Mouse (Mus musculus) monocyte, adult 5-6 weeks (primary cell): Measurements from ENCODE around the gene Ptprs. TPM values are rescaled to one million over a fixed set of nuclear protein-coding genes. Genes with fewer than 3 reads are reported as not detected.
A peak's percentile ranks its signal among the peaks of the same experiment; 100 is the strongest.

Source experiments
- ATAC-seq: fragments of 153-309, 156-312 bp; replicated peaks from 2 replicates; pipeline ENCODE4 v1.8.0; 2017; ENCODE audit warnings: mild to moderate bottlenecking; ENCODE audit not compliant: low TSS enrichment, insufficient number of reproducible peaks, severe bottlenecking, poor library complexity, low FRiP score
- total RNA-seq: library from RNA; stranded (forward); fragments of 200-1000, 200-491, 200-594 nt; gene quantifications from 3 replicates; pipeline ENCODE4 v1.2.3, GENCODE M21; 2017

The Ptprs gene
- total RNA-seq, 1 experiment from 2014 or later = 40.8 TPM

DNA sequence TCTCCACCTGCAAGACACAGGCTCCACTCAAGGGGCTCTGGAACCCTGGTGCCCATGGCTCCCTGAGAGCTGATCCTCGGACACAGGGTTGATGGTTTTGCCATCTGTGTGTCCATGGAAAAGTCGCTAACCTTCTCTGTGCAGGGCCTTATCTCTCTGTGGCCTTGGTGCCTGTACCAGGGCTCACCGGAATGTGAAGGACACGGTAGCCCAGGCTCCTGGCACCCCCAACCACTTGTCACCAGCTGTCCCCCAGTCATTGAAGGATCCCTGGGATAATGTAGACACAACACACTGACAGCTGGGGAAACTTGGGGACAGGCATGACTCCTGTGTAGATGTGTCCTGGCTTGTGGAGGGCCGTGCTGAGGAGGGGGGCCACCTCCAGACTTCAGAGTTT, 5.1 kb downstream of the Ptprs start:
- no peak for ATAC-seq

DNA sequence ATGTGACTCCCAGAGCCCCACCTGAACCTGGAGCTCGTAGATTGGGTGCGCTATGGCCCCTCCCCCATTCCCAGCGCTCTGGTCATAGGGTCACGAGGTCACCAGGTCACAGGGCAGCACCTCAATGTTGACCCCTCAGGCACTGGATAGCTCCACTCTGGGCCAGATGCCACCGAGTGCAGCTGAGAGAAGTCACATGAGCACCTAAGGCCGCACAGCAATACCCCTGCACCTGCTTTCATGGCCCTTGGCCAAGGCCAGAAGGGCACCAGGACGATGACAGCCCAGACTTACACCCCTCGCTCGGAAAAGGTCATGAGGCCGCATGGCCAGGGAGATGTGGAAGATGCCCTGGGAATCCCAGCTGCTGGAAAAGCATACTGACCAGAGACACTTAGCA, 5.7 kb downstream of the Ptprs start:
- no peak for ATAC-seq

DNA sequence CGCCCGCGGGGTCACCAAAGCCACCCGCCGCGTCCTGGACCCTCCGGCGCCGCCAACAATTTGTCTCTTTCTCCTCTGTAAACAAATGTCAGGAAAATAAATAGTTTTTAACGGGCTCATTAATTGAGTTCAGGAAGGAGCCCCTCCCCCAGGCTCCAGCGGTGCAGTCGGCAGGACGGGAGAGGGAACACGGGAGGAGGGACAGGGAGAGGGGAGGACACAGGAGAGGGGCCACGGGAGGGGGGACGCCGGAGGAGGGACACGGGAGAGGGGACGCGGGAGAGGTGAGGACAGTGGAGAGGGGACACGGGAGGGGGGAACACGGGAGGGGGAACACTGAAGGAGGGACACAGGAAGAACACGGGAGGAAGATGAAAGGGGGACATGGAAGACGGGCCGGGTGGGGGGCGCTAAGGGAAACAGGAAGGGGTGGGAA, 6.3 kb downstream of the Ptprs start:
- no peak for ATAC-seq

DNA sequence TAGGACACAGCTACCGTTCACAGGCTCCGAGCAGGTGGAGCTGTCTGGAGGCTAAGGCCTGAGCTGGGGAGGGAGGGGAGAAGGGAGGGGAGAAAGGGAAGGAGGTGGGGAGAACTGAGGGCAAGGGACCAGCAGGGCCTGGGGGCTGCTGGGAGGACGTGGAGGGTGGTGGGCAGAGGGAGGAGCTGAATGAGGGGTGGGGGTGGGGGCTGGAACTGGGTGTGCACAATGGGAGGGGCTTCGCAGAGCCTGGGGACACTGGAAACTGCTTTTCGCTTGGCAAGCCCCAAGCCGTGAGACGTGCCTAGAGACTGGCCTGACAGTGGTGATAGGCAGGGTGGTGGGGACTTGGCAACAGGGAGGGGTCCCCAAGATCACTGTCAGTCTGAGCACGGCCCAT, 7.0 kb downstream of the Ptprs start:
- no peak for ATAC-seq

DNA sequence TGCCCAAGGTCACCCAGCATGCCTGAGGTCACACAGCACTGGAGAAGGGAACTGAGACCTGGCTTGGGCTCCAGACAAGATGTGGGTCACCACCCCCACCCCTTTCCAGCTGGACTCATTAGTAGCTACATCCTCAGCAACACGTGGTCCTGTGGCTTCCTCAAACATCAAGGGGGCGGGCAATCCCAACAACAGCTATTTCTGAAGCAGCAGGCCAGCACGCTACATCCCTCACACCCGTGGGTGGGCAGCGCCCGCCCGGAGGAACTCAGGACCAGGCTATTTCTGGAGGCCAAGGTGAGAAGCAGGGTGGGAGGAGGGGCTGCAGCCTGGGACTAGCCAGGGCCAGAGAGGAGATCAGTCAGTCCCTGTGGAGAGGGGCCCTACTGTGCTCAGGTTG, 7.4 kb downstream of the Ptprs start:
- no peak for ATAC-seq

DNA sequence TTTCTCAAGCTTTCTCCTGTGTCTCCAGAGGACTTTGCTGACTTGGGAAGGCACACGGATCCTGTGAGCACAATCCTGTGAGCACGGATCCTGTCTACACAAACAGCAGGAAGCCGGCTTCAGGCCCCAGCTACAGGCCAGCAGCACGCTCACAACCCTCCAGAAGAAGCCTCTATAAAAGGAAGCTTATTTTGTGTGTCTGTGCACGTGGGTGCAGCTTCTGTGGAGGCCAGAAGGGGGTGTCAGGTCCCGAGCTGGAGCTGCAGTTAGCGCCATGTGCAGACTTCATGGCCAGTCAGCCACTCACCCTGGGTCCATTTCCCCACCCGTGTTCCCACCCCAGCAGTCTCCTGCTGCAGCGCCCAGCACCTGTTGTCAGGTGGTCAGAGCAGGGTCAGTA, 7.9 kb downstream of the Ptprs start:
- ATAC-seq = no peak

DNA sequence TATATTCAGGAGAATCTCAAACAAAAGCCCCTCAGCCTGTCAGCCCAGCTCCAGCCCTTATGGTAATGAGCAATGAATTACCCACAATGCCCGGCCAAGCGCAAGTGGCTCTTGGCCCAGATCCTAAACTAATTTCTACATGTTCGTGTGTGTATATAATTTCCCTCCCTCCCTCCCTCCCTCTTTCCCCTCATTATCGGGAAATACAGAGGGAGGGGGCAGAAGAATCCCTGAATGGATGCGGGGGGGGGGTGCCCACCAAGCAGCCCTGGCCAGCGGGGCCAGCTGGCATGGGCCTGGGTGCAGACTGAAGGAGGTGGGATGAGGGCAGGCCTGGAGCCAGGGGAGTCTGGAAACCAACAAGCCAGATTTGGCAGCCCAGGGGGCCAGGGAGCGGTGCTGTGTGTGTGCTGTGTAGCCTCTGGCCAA, 8.8 kb downstream of the Ptprs start:
- ATAC-seq = no peak

DNA sequence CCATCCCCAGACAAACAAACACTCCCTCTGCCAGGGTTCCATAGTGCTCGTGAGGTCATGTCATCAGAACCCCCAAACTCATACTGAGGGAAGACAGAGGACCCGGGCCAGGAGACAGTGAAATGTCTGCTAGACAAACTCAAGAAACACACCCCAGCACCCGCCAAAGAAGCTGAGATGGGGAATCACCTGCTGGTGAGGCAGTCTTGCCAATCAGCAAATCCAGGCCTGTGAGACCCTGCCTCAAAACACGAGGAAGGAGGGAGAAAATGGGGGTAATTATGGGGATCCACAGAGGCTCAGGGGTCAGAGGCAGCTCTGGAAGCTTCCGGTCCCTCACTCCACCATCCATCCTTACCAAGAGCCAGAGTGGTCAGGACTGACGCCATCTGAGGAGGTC, 9.5 kb downstream of the Ptprs start:
- no peak for ATAC-seq

DNA sequence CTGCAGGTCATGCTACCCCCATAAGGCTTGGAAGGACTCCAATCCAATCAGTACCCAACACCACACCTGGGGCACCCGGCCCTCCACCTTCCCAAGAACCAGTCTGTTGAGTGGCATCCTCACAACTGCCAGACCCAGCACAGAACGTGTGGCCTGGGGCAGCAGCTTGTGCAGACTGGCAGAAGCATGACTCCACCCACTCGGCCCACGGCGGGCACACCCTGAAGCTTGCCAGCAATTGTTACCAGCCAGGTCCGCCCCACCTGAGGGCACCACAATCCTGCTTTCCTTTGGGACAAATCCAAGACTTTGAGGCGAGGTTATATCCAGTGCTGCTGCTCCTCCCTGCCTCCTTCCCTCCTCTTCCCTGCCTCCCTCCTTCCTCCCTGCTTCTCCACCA, 11.5 kb downstream of the Ptprs start:
- ATAC-seq = no peak

DNA sequence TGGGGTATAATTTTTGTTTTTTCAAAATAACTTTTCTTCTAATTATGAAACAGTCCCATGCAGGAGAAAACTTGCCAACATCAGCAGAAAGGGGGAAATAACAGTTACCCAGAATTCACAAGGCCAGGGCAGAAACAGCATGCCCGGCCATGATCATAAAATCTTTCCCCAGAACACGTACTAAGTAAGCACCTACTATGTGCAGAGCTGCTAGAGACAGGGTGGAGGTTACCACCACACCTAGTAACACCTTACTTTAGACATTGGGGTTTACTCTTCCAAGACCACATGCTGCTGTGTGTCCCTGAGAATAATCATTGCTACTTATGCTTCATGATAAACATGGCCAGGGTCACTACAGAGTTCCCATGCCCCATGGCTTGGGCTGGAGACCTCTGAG, 11.9 kb downstream of the Ptprs start:
- no peak for ATAC-seq

DNA sequence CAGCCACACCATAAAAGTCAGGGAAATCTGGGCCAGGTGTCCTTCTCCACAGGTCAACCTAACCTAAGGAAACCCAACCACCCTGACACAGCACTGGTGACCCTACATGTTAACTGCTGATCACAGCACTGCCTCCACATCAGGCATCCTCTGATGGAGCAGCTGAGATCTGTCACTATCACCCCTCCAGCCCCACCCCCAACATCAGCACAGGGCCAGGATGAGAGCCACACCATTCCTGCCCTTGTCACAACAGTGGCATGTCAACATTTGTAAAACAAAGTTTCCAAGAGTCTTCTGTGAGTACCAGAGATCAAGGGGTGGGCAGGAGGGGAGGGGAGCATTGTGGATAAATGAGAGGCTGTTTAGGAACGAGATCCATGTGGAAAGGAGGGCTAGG, 12.8 kb downstream of the Ptprs start:
- no peak for ATAC-seq

DNA sequence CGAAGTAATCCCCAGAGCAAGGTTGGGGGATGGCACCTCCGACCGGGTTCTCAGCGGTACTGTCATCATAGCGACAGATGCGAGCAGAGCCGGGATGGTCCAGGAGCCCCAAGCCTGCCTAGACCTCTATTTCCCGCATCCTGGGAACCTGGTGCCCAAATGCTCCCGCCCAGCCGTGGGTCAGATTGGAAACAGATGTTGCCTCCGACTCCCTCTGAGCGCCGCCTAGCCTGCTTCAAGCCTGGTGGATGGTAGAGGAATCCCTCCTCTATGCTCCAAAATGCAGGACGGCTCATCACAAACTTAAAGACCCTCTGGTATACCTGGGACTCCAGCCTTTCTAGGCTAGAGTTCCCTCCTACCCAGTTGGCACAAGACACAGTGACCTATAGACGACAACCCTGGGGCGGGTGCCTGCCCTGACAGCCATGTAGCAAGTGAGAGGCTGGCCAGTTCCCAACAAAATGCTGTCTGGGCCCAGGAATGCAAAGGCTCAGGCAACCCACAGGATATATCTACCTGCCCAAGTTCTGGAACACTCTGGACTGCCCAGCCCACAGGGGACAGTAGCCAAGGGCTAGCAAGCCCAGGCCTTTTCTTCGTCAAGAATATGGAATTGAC, 13.3 kb downstream of the Ptprs start:
- ATAC-seq = no peak

DNA sequence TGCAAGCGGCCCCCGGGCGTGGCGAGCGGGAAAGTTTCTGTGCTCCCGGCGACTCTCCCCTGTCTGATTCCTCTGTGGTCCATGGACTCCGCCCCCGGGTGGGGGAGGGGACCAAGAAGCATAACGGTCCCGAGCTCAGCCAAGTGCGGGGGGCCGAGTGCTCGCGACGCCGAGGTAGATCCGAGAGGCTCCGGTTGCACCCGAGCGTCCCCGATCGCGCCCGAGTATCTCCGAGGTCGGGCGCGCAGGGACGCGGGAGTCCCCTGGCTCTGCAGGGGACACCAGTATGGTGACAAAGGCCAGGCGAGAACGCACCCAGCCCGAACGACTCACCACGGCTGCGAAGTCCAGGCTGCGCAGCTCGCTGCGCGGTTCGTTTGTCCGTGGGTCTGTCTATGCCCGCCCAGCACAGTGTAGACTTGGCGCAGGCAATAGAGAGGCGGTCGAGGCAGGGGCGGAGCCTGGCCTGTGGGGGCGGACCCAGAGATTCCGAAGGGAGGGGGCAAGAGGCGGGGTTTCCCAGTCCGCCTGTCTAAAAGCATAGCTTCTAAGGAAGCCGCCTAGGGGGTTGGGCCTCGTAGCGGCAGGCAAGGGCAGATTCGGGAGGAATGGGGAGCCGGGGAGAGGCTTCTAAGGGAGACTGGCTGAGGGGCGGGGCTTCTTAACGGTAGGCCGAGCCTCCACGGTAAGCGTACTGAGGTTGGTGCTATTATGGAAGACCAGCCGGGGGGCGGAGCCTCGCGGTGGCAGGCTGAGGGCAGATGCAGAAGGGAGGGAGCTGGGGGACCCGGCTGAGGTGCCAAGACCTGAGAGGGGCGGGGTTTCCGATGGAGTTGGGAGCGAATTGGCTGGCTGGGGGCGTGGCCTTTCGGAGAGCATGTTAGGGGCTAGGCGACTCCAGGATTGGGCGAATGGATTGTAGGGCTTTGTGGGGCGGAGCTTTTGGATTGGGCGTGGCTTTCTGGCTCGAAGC, 14.2 kb downstream of the Ptprs start:
- ATAC-seq = peak; percentile 79

DNA sequence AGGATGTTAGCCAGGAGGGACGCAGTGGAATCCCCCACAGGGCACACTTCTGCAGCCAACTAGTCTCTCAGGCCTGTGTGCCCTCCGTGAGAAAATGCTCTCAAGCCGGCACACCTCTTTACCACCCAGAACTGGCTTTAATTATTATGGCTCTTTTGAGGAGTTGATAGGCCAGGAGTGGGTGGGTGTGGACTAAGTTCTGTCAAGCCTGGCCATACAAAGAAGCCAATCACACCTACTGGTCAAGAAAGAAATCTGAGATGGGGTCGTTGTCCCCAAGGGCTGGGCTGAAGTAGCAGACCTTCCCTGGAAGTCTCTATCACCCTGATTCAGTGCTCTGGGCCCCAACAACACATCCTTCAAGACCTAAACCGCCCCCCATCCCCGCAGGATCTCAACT, 15.4 kb downstream of the Ptprs start:
- ATAC-seq = no peak

DNA sequence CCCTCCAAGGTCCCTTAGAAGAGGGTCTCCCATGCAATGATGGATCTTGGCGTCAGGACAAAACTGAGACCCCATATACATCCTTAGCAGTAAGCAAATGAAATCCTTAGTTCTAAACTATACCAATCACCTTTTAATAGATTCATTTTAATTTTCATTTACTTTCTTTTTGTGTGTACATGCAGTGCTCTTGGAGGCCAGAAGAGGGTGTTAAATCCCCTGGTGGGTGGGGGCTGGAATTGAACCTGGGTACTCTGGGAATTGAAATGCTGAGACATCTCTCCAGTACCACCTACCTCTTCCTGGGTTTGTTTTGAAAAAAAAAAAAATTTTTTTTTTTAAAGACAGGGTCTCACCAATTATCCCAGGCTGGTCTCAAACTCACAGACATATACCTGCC, 18.8 kb downstream of the Ptprs start:
- ATAC-seq = no peak

DNA sequence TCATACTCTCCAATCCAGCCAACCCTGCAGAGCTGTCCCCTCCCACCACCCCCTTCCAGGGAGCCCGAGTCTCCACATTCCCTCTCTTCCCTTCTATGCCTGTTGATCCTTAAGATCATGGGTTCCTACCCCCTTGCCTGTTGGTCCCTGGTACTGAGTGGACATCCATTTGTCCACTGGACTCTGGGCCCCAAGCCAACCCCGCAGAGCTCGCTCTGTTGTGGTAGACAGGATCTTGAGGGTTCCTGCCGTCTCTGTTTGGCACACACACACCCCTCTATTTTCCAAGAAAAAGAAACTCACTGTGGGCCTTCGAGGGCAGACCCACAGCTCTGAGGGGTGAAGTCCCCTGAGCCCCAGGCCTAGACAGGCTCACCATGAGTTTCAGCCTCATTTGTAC, 19.9 kb downstream of the Ptprs start:
- no peak for ATAC-seq

DNA sequence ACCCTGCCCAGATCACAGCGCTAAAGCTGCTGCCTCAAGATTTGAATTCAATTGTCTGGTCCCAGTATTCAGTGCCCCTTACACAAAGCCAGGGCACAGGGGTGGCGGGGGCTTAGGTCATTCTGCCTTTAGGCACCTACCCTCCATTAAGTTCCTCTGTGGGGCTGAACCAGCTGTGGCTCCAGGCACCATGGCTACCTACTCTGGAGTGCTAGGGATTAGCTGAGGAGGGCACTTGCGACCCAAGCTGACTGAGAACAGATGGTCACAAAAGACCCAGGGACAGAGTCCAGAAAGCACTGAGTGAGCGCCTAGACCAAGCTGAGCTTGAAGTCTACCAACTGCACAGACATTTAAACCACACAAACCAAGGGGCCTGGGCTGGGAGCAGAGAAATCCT, 22.6 kb downstream of the Ptprs start:
- ATAC-seq = no peak

DNA sequence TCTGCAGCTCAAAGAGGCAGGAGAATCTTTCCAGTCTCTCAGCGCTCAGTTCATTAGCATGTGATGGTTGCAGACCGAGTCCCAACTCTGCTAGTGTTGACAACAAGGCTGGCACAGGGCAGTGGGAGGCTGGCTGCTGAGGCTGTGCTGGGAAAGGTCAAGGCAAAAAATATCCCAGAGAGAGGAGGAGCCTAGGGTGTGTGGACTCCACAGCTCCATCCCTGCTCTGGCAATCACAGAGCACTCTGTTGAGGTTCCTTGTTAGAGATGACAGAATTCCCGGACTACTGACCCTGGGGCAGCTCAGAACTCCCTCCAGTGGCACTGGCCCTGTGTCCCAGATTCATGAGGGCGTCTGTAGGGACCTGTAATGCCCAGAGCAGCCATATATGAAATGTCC, 23.0 kb downstream of the Ptprs start:
- no peak for ATAC-seq

DNA sequence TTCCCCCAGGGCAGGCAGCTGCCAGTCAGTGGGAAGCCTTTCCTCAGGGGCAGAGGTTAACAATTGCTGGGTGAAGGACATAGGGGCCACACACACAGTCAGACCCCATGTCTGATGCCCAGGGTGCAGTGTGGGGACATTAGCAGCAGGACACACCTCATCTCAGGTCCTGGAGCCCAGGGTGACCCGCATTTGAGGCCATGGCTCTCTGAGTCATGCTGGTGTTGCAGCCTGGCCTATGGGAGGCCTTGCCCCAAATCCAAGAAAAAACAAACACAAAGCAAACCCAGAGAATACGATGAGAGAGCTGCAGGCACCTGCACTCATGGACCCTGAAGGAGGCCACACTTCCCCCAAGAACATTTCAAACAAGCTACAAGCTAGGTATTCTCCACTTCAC, 28.6 kb downstream of the Ptprs start:
- no peak for ATAC-seq

DNA sequence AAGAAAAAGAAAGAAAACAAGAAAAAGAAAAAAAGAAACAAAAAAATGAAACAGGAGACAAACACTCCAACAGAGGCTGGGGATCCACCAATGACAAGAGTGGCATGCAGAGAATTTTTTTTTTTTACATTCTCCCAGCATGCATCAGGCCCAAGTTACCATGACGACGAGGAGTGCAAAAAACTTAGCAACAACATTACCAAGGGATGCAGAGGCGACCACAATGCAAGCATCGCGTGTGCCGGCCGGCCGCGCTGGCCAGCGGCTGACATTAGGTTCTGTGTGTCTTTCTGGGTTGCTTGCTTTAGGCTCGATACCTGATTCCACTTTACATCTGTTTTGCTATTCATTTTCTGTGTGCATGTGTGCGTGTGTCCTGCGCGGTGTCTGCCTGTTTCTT, 30.9 kb downstream of the Ptprs start:
- ATAC-seq = no peak
